Mouse (Mus musculus): ENCODE results near the gene Ccdc146. TPM values are rescaled to one million over a fixed set of nuclear protein-coding genes. Genes with fewer than 3 reads are reported as not detected.

Ccdc146 gene
- polyA plus RNA-seq, 1 experiment, result 1.3 TPM

GRCm38 (mm10) chr5:21260746-21261145, 163.7 kb downstream of the Ccdc146 start:
- WGBS, result 60% methylated on average over 7 of the region's 7 CpGs
- Histone ChIP-seq H3K4me1 (ENCODE audit: control insufficient read depth, insufficient read depth, low read length) (no peaks in the 10 kb centered on the region), H3K4me3 (replicated peaks; ENCODE audit: extremely low read depth, low read depth, low read length) (no peak overlapping the region)
- DNase-seq, result no peak
- TF ChIP-seq POLR2A (IDR thresholded peaks at IDR 0.05; ENCODE audit: borderline replicate concordance, extremely low read depth, low read depth, low read length) (no peak), CTCF (IDR thresholded peaks at IDR 0.05; ENCODE audit: insufficient read depth, low read length) (no peak)

GRCm38 (mm10) chr5:21257806-21258205, 166.7 kb downstream of the Ccdc146 start:
- 81% methylated on average over 6 of the region's 6 CpGs for WGBS
- no peak for DNase-seq

GRCm38 (mm10) chr5:21257126-21257525, 167.4 kb downstream of the Ccdc146 start:
- WGBS, result 59% methylated on average over 4 of the region's 4 CpGs

More at GRCm38 (mm10) chr5:21257806-21258205, 166.7 kb downstream of the Ccdc146 start:
- Histone ChIP-seq H3K4me1 (ENCODE audit: control insufficient read depth, insufficient read depth, low read length) (no peaks in the 10 kb centered on the region), H3K4me3 (replicated peaks; ENCODE audit: extremely low read depth, low read depth, low read length) (no peak overlapping the region)
- peak; percentile 35; the same call in 1 of the 2 replicates for TF ChIP-seq CTCF (IDR thresholded peaks at IDR 0.05; ENCODE audit: insufficient read depth, low read length)
- TF ChIP-seq POLR2A (IDR thresholded peaks at IDR 0.05; ENCODE audit: borderline replicate concordance, extremely low read depth, low read depth, low read length), result no peak

GRCm38 (mm10) chr5:21255551-21256132, 168.8 kb downstream of the Ccdc146 start:
- WGBS, result 49% methylated on average over 5 of the region's 5 CpGs
- no peak for TF ChIP-seq POLR2A (IDR thresholded peaks at IDR 0.05; ENCODE audit: borderline replicate concordance, extremely low read depth, low read depth, low read length)
- TF ChIP-seq CTCF (IDR thresholded peaks at IDR 0.05; ENCODE audit: insufficient read depth, low read length), result no peak
- DNase-seq, result no peak

More at GRCm38 (mm10) chr5:21257126-21257525, 167.4 kb downstream of the Ccdc146 start:
- DNase-seq, result no peak
- H3K4me3 ChIP-seq (replicated peaks; ENCODE audit: extremely low read depth, low read depth, low read length), result no peak overlapping the region
- no peak for TF ChIP-seq CTCF (IDR thresholded peaks at IDR 0.05; ENCODE audit: insufficient read depth, low read length)
- no peak for TF ChIP-seq POLR2A (IDR thresholded peaks at IDR 0.05; ENCODE audit: borderline replicate concordance, extremely low read depth, low read depth, low read length)
- no peaks in the 10 kb centered on the region for H3K4me1 ChIP-seq (ENCODE audit: control insufficient read depth, insufficient read depth, low read length)

GRCm38 (mm10) chr5:21254731-21255525, 169.5 kb downstream of the Ccdc146 start:
- Histone ChIP-seq H3K4me3 (replicated peaks; ENCODE audit: extremely low read depth, low read depth, low read length) (no peak overlapping the region), H3K4me1 (ENCODE audit: control insufficient read depth, insufficient read depth, low read length) (no peaks in the 10 kb centered on the region)
- no peak for TF ChIP-seq POLR2A (IDR thresholded peaks at IDR 0.05; ENCODE audit: borderline replicate concordance, extremely low read depth, low read depth, low read length)
- TF ChIP-seq CTCF (IDR thresholded peaks at IDR 0.05; ENCODE audit: insufficient read depth, low read length), result no peak
- DNase-seq, result no peak
- WGBS, result 73% methylated on average over 12 of the region's 12 CpGs

More at GRCm38 (mm10) chr5:21255551-21256132, 168.8 kb downstream of the Ccdc146 start:
- Histone ChIP-seq H3K4me3 (replicated peaks; ENCODE audit: extremely low read depth, low read depth, low read length) (no peak overlapping the region), H3K4me1 (ENCODE audit: control insufficient read depth, insufficient read depth, low read length) (no peaks in the 10 kb centered on the region)

- no peak for DNase-seq
- WGBS, result 52% methylated on average over 5 of the region's 5 CpGs
- Histone ChIP-seq H3K4me1 (ENCODE audit: control insufficient read depth, insufficient read depth, low read length) (no peaks in the 10 kb centered on the region; the same call in 1 of the 2 replicates), H3K4me3 (replicated peaks; ENCODE audit: extremely low read depth, low read depth, low read length) (no peak overlapping the region)
- TF ChIP-seq CTCF (IDR thresholded peaks at IDR 0.05; ENCODE audit: insufficient read depth, low read length) (no peak), POLR2A (IDR thresholded peaks at IDR 0.05; ENCODE audit: borderline replicate concordance, extremely low read depth, low read depth, low read length) (no peak)
These were observed 175.6 kb downstream of the Ccdc146 start for GRCm38 (mm10) chr5:21248834-21249233.

- no peak for TF ChIP-seq POLR2A (IDR thresholded peaks at IDR 0.05; ENCODE audit: borderline replicate concordance, extremely low read depth, low read depth, low read length)
- TF ChIP-seq CTCF (IDR thresholded peaks at IDR 0.05; ENCODE audit: insufficient read depth, low read length), result no peak
- WGBS, result 74% methylated on average over 2 of the region's 2 CpGs
- DNase-seq, result no peak
- Histone ChIP-seq H3K4me3 (replicated peaks; ENCODE audit: extremely low read depth, low read depth, low read length) (no peak overlapping the region), H3K4me1 (ENCODE audit: control insufficient read depth, insufficient read depth, low read length) (no peaks in the 10 kb centered on the region; the same call in 1 of the 2 replicates)
These were observed 176.6 kb downstream of the Ccdc146 start for GRCm38 (mm10) chr5:21247916-21248315.

- no peak for DNase-seq
- no peak for TF ChIP-seq POLR2A (IDR thresholded peaks at IDR 0.05; ENCODE audit: borderline replicate concordance, extremely low read depth, low read depth, low read length)
- no peak for TF ChIP-seq CTCF (IDR thresholded peaks at IDR 0.05; ENCODE audit: insufficient read depth, low read length)
- Histone ChIP-seq H3K4me1 (ENCODE audit: control insufficient read depth, insufficient read depth, low read length) (no peaks in the 10 kb centered on the region; the same call in 1 of the 2 replicates), H3K4me3 (replicated peaks; ENCODE audit: extremely low read depth, low read depth, low read length) (no peak overlapping the region)
- 80% methylated on average over 6 of the region's 6 CpGs for WGBS
These were observed 177.7 kb downstream of the Ccdc146 start for GRCm38 (mm10) chr5:21246794-21247193.

- no peak for DNase-seq
- 58% methylated on average over 1 of the region's 1 CpGs for WGBS
- H3K4me1 ChIP-seq (ENCODE audit: control insufficient read depth, insufficient read depth, low read length), result no peaks in the 10 kb centered on the region; the same call in 1 of the 2 replicates
- no peak for TF ChIP-seq CTCF (IDR thresholded peaks at IDR 0.05; ENCODE audit: insufficient read depth, low read length)
- no peak for TF ChIP-seq POLR2A (IDR thresholded peaks at IDR 0.05; ENCODE audit: borderline replicate concordance, extremely low read depth, low read depth, low read length)
- H3K4me3 ChIP-seq (replicated peaks; ENCODE audit: extremely low read depth, low read depth, low read length), result no peak overlapping the region
These were observed 179.2 kb downstream of the Ccdc146 start for GRCm38 (mm10) chr5:21245241-21245640.

Data from lung, adult 2 months (tissue).